Mouse (Mus musculus) CH12.LX (cell line): ENCODE results near the gene Hoxb3. TPM values are rescaled to one million over a fixed set of nuclear protein-coding genes. Genes with fewer than 3 reads are reported as not detected.

ENCODE experiments used
- DNase-seq: peaks from one replicate; pipeline ENCODE4 v3.0.0-alpha.2; 2013; ENCODE audit errors: extremely low read depth
- H3K27ac ChIP-seq: 2 replicates; pipeline ENCODE4 v1.5.1; 2012; ENCODE audit warnings: low read depth, mild to moderate bottlenecking, control low read depth, moderate library complexity; ENCODE audit not compliant: insufficient read depth
- H3K27me3 ChIP-seq: replicated peaks from 2 replicates; pipeline ENCODE3; 2012; ENCODE audit warnings: inconsistent platforms
- H3K36me3 ChIP-seq, 2 experiments: replicated peaks in 1 of 2; 2 replicates each; pipeline versions ENCODE3 to v1.6.1; 2012; ENCODE audit warnings: inconsistent platforms in 1 of 2, low read length in 1 of 2, mild to moderate bottlenecking in 1 of 2, mixed read lengths in 1 of 2, moderate library complexity in 1 of 2; ENCODE audit not compliant: control insufficient read depth in 1 of 2, insufficient read depth in 1 of 2
- H3K4me1 ChIP-seq, 2 experiments: 2 replicates each; pipeline ENCODE4 v1.6.1; 2012; ENCODE audit warnings: inconsistent platforms in 1 of 2, moderate library complexity in 1 of 2; ENCODE audit not compliant: insufficient read depth in 2 of 2, control insufficient read depth in 1 of 2
- H3K4me2 ChIP-seq: 2 replicates; pipeline ENCODE4 v1.6.1; 2012; ENCODE audit warnings: low read depth, mild to moderate bottlenecking, control low read depth; ENCODE audit not compliant: poor library complexity, insufficient read depth, severe bottlenecking
- H3K4me3 ChIP-seq, 3 experiments: fragments of 150-350 bp in 1 of 3; sonication (generic) in 1 of 3; replicated peaks in 1 of 3; 2 replicates each; pipeline versions ENCODE3 to v1.5.1; 2011 to 2012; ENCODE audit warnings: low read depth in 2 of 3, low read length in 2 of 3, mild to moderate bottlenecking in 2 of 3, moderate library complexity in 2 of 3, control low read depth in 1 of 3, improper control_type of control experiment in 1 of 3, inconsistent platforms in 1 of 3, mixed read lengths in 1 of 3; ENCODE audit not compliant: poor library complexity in 1 of 3
- H3K79me2 ChIP-seq: replicated peaks from 2 replicates; pipeline ENCODE4 v1.6.1; 2012; ENCODE audit warnings: mild to moderate bottlenecking, moderate library complexity; ENCODE audit not compliant: control insufficient read depth, poor library complexity, insufficient read depth, severe bottlenecking; ENCODE audit errors: extremely low read depth
- H3K9ac ChIP-seq: 2 replicates; pipeline ENCODE4 v1.6.1; 2012; ENCODE audit warnings: low read depth, mild to moderate bottlenecking, control low read depth, moderate library complexity; ENCODE audit not compliant: insufficient read depth
- H3K9me3 ChIP-seq: replicated peaks from 2 replicates; pipeline ENCODE3; 2012; ENCODE audit warnings: low read length, inconsistent platforms, mixed read lengths
- CHD1 ChIP-seq: IDR thresholded peaks from 2 replicates; pipeline ENCODE4 v1.6.1; 2012; ENCODE audit warnings: low read depth, low read length, improper control_type of control experiment, inconsistent platforms
- E2F4 ChIP-seq: IDR thresholded peaks from 2 replicates; pipeline ENCODE4 v1.6.1; 2011; ENCODE audit warnings: low read depth, low read length, improper control_type of control experiment; ENCODE audit not compliant: insufficient replicate concordance
- ELF1 ChIP-seq: IDR thresholded peaks from 2 replicates; pipeline ENCODE4 v1.6.1; 2014; ENCODE audit warnings: low read depth, mild to moderate bottlenecking, inconsistent platforms, low read length, improper control_type of control experiment
- EP300 ChIP-seq: IDR thresholded peaks from 2 replicates; pipeline ENCODE4 v1.6.1; 2011; ENCODE audit warnings: low read length, improper control_type of control experiment
- IRF4 ChIP-seq: IDR thresholded peaks from 2 replicates; pipeline ENCODE4 v1.6.1; 2014; ENCODE audit warnings: low read depth, mild to moderate bottlenecking, inconsistent platforms, low read length, improper control_type of control experiment
- MEF2A ChIP-seq: IDR thresholded peaks from 2 replicates; pipeline ENCODE4 v1.6.1; 2014; ENCODE audit warnings: low read depth, mild to moderate bottlenecking, inconsistent platforms, low read length, improper control_type of control experiment, borderline replicate concordance
- MXI1 ChIP-seq: IDR thresholded peaks from 2 replicates; pipeline ENCODE4 v1.6.1; 2011; ENCODE audit warnings: mild to moderate bottlenecking, low read depth, low read length, improper control_type of control experiment
- MYC ChIP-seq: IDR thresholded peaks from 2 replicates; pipeline ENCODE4 v1.6.1; 2011; ENCODE audit warnings: low read depth, mild to moderate bottlenecking, improper control_type of control experiment, low read length
- NELFE ChIP-seq: IDR thresholded peaks from 2 replicates; pipeline ENCODE4 v1.6.1; 2011; ENCODE audit warnings: low read depth, low read length, improper control_type of control experiment
- TBP ChIP-seq: conservative IDR thresholded peaks from 2 replicates; pipeline ENCODE4 v1.6.1; 2011; ENCODE audit warnings: low read depth, low read length, improper control_type of control experiment
- UBTF ChIP-seq: IDR thresholded peaks from 2 replicates; pipeline ENCODE4 v1.6.1; 2012; ENCODE audit warnings: low read depth, mild to moderate bottlenecking, inconsistent platforms, low read length, improper control_type of control experiment, moderate library complexity
- USF1 ChIP-seq: IDR thresholded peaks from 2 replicates; pipeline ENCODE4 v1.6.1; 2014; ENCODE audit warnings: low read depth, mild to moderate bottlenecking, inconsistent platforms, low read length, improper control_type of control experiment
- dilution Hi-C: fragments of 300-500 bp; cut with MboI; formaldehyde crosslinking; loops from 2 replicates; pipeline ENCODE4 v1.14.3; 2020; ENCODE audit warnings: low sequenced_read_pairs; ENCODE audit not compliant: extremely low pct_unique_long_range_greater_than_20kb, extremely low pct_ligation_motif_present
- in situ Hi-C: fragments of 300-500 bp; cut with MboI; formaldehyde crosslinking; loops from 3 replicates; pipeline ENCODE4 v1.14.3; 2019; ENCODE audit warnings: low sequenced_read_pairs, low pct_ligation_motif_present, low pct_unique_long_range_greater_than_20kb, mixed read lengths
- polyA plus RNA-seq: library from polyadenylated mRNA; unstranded; fragments of >175 nt; gene quantifications from 2 replicates; pipeline ENCODE4 v1.2.1, GENCODE M21; 2012; ENCODE audit warnings: low read depth; ENCODE audit not compliant: insufficient read length
- total RNA-seq, 2 experiments: library from RNA; depleted of rRNA; stranded (reverse); fragments of 300-350 nt in 1 of 2; fragments of >200 nt in 1 of 2; gene quantifications; 2 replicates each; pipeline ENCODE4 v1.2.3; 2012 to 2014

The Hoxb3 gene
- total and polyA plus RNA-seq, 3 experiments: 0.07 to 0.29 (median 0.21) TPM

DNA sequence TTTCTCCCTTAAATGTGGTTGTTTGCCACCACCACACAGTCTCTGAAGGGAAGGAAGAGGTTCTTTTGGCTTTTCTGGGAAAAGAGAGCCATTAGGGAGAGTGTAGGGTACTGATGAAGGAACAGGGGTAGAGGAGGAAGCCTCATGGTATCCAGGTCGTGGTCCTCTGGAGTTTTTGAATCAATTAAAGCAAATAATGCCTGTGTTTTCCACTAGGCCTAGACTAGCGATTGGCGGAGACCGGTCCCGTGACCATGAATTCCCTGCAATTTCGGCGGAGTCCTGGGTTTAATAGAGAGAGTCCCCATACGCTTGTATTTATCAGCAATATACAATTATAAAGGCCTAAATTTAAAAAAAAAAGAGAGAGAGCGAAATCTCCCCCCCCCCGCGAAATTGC lies 28.2 kb downstream of the Hoxb3 start:
- no peak overlapping the region for H3K27ac ChIP-seq

DNA sequence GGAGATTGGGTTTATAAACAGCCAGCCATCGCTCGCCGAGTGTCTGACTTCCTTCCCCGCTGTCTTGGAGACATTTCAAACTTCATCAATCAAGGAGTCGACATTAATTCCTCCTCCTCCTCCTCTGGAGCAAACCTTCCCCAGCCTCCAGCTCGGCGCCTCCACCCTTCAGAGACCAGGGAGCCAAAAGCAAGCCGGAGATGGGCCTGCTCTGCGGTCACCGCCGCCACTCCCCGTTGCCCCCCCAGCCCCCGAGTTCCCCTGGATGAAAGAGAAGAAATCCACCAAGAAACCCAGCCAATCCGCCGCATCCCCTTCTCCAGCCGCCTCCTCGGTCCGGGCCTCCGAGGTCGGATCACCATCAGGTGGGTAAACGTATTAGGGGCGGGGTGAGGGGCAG lies 28.7 kb downstream of the Hoxb3 start:
- H3K9me3 ChIP-seq: peaks cover 6% of the 10 kb centered on the region
- DNase-seq: no peak
- TF ChIP-seq EP300 (no peak), MEF2A (no peak), IRF4 (no peak), E2F4 (no peak), ELF1 (no peak)
- H3K9ac ChIP-seq: no peak overlapping the region
- H3K36me3 ChIP-seq: no peaks in the 10 kb centered on the region
- in situ Hi-C loops (no loop called here), dilution Hi-C loops (no loop called here)
- H3K79me2 ChIP-seq: no peaks in the 10 kb centered on the region
- peaks cover 40% of the 10 kb centered on the region for H3K27me3 ChIP-seq
- H3K4me3 ChIP-seq: no peak overlapping the region
- H3K27ac ChIP-seq: no peak overlapping the region
- no peak overlapping the region for H3K4me2 ChIP-seq
- peaks cover 0 to 12% of the 10 kb centered on the region in 2 experiments; a peak in 2 of 4 replicates for H3K4me1 ChIP-seq

More for the DNA sequence above, 28.2 kb downstream of the Hoxb3 start:
- no peak overlapping the region for H3K4me3 ChIP-seq
- in situ Hi-C loops: no loop called here
- TF ChIP-seq USF1 (no peak), CHD1 (no peak), UBTF (no peak), IRF4 (no peak)
- TF ChIP-seq, all 38 proteins: peak for 0
- dilution Hi-C loops: no loop called here
- no peaks in the 10 kb centered on the region for H3K79me2 ChIP-seq
- H3K9me3 ChIP-seq: peaks cover 6% of the 10 kb centered on the region
- no peak overlapping the region for H3K4me2 ChIP-seq
- peaks cover 0 to 12% of the 10 kb centered on the region in 2 experiments; a peak in 2 of 4 replicates for H3K4me1 ChIP-seq
- DNase-seq: no peak
- H3K9ac ChIP-seq: no peak overlapping the region
- peaks cover 36% of the 10 kb centered on the region for H3K27me3 ChIP-seq
- no peaks in the 10 kb centered on the region for H3K36me3 ChIP-seq

DNA sequence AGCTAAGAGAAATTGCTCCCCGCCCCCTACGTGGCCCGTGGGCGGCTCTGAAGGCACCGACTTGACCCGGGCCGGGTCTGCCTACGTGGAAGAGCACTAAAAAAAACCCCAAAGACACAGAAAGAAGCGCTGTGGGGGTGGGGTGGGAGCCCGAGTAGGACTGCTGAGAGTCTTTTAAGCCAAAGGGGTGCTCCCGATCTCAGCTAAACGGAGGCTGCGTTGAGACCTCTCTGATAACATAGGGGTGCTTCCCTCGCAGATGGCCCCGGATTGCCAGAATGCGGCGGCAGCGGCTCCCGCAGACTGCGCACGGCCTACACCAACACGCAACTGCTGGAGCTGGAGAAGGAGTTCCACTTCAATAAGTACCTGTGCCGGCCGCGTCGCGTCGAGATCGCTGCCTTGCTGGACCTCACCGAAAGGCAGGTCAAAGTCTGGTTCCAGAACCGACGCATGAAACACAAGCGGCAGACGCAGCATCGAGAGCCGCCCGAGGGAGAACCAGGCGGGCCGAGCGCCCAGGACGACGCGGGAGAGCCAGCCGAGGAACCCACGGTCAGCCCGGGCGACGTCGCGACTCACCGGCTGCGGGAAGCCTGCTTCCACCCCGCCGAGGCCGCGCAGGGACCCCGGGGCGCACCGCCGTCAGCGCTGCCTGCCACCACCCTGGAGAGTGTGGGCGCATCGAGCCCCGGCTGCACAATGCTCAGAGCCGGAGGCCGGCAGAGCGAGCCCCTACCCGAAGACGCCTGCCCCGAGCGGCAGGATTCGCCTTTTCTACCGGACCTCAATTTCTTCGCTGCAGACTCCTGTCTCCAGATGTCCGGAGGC lies 29.8 kb downstream of the Hoxb3 start:
- no peak for DNase-seq
- H3K4me1 ChIP-seq: peaks cover 0 to 12% of the 10 kb centered on the region in 2 experiments; a peak in 2 of 4 replicates
- H3K36me3 ChIP-seq: no peaks in the 10 kb centered on the region
- H3K9me3 ChIP-seq: peaks cover 6% of the 10 kb centered on the region
- no peak overlapping the region for H3K27ac ChIP-seq
- TF ChIP-seq MYC: no peak
- TF ChIP-seq TBP: no peak
- TF ChIP-seq IRF4: no peak
- no peak for TF ChIP-seq MEF2A
- no peak for TF ChIP-seq CHD1
- TF ChIP-seq NELFE: no peak
- no peak for TF ChIP-seq EP300
- no peak for TF ChIP-seq MXI1
- TF ChIP-seq USF1: no peak
- H3K4me3 ChIP-seq: no peak overlapping the region
- in situ Hi-C loops: no loop called here
- dilution Hi-C loops: no loop called here
- H3K27me3 ChIP-seq: peaks cover 46% of the 10 kb centered on the region
- H3K79me2 ChIP-seq: no peaks in the 10 kb centered on the region
- no peak overlapping the region for H3K9ac ChIP-seq
- no peak overlapping the region for H3K4me2 ChIP-seq
